Mouse (Mus musculus) liver, embryonic 16.5 days (tissue): ENCODE data around the gene Ttc9. TPM values are rescaled to one million over a fixed set of nuclear protein-coding genes. Genes with fewer than 3 reads are reported as not detected.

Experiments
- ATAC-seq: fragments of 200-750 bp; cut with Nextera tagmentation; 2 replicates; pipeline ENCODE4 v1.8.0; 2017; ENCODE audit warnings: low read depth, mild to moderate bottlenecking, moderate number of reproducible peaks, moderate library complexity
- H3K27ac ChIP-seq: fragments of 300-500 bp; sonication (generic); 2 replicates; pipeline ENCODE4 v1.5.1; 2014; ENCODE audit warnings: mild to moderate bottlenecking, low read length
- H3K27me3 ChIP-seq: fragments of 300-500 bp; sonication (generic); 2 replicates; pipeline ENCODE4 v1.6.1; 2014; ENCODE audit warnings: low read depth, low read length, mixed read lengths; ENCODE audit not compliant: control insufficient read depth, insufficient read depth
- H3K36me3 ChIP-seq: fragments of 300-500 bp; sonication (generic); 2 replicates; pipeline ENCODE4 v1.6.1; 2014; ENCODE audit warnings: mild to moderate bottlenecking; ENCODE audit not compliant: control insufficient read depth, insufficient read depth
- H3K4me1 ChIP-seq: fragments of 300-500 bp; sonication (generic); 2 replicates; pipeline ENCODE4 v1.6.1; 2014; ENCODE audit warnings: low read depth, low read length, mixed read lengths; ENCODE audit not compliant: control insufficient read depth
- H3K4me2 ChIP-seq: fragments of 300-500 bp; sonication (generic); 2 replicates; pipeline ENCODE4 v1.6.1; 2014; ENCODE audit warnings: low read depth, low read length, mixed read lengths
- H3K4me3 ChIP-seq: fragments of 300-500 bp; sonication (generic); 2 replicates; pipeline ENCODE4 v1.5.1; 2014; ENCODE audit warnings: low read depth, mild to moderate bottlenecking, low read length
- H3K9ac ChIP-seq: fragments of 300-500 bp; sonication (generic); 2 replicates; pipeline ENCODE4 v1.6.1; 2014; ENCODE audit warnings: low read depth, low read length
- H3K9me3 ChIP-seq: fragments of 300-500 bp; sonication (generic); replicated peaks from 2 replicates; pipeline ENCODE4 v1.6.1; 2016; ENCODE audit warnings: low read length; ENCODE audit not compliant: control insufficient read depth
- WGBS: fragments of 180-500 bp; shearing (Covaris S2); extraction: QIAGEN DNeasy Blood & Tissue Kit; methylation state at CpG from one replicate; pipeline ENCODE4 v1.1.7; 2014; ENCODE audit not compliant: insufficient replicate concordance; 5-methylcytosine and 5-hydroxymethylcytosine counted together
- polyA plus RNA-seq: library from polyadenylated mRNA; unstranded; fragments of >200 nt; fragmentation: Nextera tagmentation; extraction: Ambion mirVana; gene quantifications from 2 replicates; pipeline ENCODE4 v1.2.1, GENCODE M21; 2015

Ttc9 gene
- polyA plus RNA-seq, 1 experiment from 2014 or later, result 0.44 TPM

DNA sequence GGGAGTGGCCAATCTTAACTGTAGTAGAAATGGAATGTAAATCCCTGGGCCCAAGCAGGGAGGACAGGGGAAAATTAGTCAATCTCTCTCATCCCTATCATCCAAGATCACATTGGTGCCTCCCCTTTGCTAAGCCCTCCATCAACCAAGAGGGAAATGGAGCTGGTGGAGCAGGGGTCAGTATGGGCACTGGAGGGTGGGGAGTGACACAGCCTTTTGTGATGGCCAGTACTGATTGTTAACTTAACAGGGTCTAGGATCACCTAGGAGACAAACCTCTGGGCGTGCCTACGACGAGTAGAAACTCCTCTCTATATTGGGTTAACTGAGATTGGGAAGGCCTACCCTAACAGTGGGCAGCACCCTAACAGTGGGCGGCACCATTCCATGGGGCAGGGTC lies 7.7 kb upstream of the Ttc9 start:
- Histone ChIP-seq H3K4me3 (no peak overlapping the region), H3K9ac (no peak overlapping the region), H3K4me2 (no peak overlapping the region), H3K9me3 (no peaks in the 10 kb centered on the region), H3K36me3 (no peaks in the 10 kb centered on the region), H3K4me1 (no peaks in the 10 kb centered on the region), H3K27ac (no peak overlapping the region), H3K27me3 (no peaks in the 10 kb centered on the region; the same call in none of the 2 replicates)
- no peak for ATAC-seq
- 61% methylated on average over 4 of the region's 4 CpGs for WGBS

DNA sequence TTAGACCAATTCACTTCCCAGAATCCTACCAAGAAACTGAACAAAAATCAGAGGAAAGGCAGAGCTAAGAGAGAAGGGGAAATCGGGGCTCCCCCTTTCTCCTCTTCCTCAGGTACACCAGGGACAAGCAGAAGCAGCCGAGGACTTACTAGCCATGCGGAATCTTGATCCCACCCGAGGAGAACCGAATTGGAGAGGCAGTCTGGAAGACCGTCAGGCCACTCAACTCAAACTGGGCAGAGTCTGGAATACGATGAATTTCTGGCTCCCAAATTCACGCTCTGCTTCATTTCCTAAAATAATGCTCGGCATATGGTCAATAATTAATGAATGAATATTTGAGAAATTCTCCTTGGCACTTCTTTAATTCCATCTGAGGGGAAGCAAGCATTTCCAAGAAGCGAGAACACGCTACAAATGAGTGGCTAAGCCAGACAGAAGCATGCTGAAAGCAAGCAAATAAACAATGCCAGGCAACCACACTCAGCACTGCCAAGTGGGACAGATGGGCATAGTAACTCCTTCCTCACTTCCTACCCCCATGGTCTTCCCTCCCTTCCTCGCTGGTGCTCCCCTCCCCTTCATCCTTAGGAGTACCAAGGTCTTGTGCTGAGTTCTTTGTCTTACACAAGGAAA lies 4.7 kb upstream of the Ttc9 start:
- H3K4me1 ChIP-seq, result no peaks in the 10 kb centered on the region; the same call in 1 of the 2 replicates
- no peaks in the 10 kb centered on the region for H3K36me3 ChIP-seq
- no peak overlapping the region for H3K4me3 ChIP-seq
- no peak overlapping the region for H3K9ac ChIP-seq
- ATAC-seq, result no peak
- H3K9me3 ChIP-seq, result no peaks in the 10 kb centered on the region
- H3K27me3 ChIP-seq, result peaks cover 17% of the 10 kb centered on the region
- H3K27ac ChIP-seq, result no peak overlapping the region
- 53% methylated on average over 12 of the region's 12 CpGs for WGBS
- no peak overlapping the region for H3K4me2 ChIP-seq

DNA sequence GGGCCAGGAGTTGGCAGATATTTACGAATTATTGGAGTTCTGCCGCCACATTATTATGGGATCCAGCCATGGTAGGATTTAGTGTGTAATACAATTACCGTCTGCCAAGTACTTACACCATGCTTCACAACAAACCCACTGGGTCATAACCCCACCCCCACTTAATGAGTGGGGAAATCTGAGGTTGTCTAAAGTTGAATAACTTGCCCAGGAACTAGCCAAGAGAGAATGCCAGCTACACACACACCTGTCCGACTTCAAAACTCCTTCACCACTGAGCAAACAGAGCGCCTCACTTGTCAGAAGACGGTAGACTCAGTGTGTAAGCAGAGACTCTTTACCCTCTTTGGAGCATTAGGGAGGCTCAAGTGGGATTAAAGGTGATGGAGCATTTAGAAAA lies 3.6 kb upstream of the Ttc9 start:
- H3K4me3 ChIP-seq, result no peak overlapping the region
- no peak overlapping the region for H3K9ac ChIP-seq
- 69% methylated on average over 6 of the region's 6 CpGs for WGBS
- H3K36me3 ChIP-seq, result no peaks in the 10 kb centered on the region
- H3K4me2 ChIP-seq, result no peak overlapping the region
- H3K9me3 ChIP-seq, result no peaks in the 10 kb centered on the region
- peaks cover 28% of the 10 kb centered on the region for H3K27me3 ChIP-seq
- ATAC-seq, result no peak
- H3K4me1 ChIP-seq, result no peaks in the 10 kb centered on the region; the same call in 1 of the 2 replicates
- no peak overlapping the region for H3K27ac ChIP-seq

DNA sequence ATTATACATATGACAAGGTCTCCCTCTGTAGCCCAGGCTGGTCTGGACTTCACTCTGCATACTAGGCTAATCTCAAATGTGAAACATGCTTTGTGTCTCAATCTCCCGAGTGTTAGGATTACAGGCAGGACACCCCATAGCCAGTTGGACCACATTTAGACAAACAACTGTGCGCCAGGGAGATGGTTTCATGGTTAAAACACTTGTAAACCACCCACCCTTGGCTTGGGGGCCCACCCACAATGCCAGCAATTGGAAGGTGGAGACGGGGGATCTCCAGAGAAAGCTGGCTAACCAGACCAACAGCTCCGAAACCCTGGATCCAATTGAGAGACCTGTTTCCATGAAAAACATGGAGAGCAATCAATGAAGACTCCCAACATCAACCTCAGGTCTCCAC lies 3.0 kb upstream of the Ttc9 start:
- H3K27me3 ChIP-seq, result peaks cover 34% of the 10 kb centered on the region
- WGBS, result 56% methylated on average over 4 of the region's 4 CpGs
- H3K4me1 ChIP-seq, result no peaks in the 10 kb centered on the region; the same call in 1 of the 2 replicates

DNA sequence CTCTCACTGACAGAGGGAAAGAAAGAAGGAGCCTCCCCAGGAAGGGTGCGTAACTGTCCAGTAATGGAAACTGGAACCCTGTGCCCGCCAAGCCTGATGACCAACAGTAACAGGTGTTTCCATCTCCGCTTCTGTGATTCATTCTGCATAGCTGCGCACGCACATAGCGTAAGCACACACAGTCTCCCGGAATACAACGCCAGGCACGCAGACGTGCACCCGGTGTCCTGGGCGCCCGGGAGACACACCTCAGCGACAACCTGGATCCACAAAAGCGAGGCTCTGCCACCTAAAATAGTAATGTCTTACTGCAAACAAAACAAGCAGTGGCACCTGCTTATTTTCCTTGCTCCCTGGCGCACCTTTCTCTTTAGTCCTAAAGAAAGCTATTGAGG lies 532 bp upstream of the Ttc9 start:
- H3K9ac ChIP-seq, result no peak overlapping the region
- peak overlapping the region; percentile 51 for H3K4me3 ChIP-seq
- H3K4me2 ChIP-seq, result peak overlapping the region; percentile 65
- H3K27ac ChIP-seq, result no peak overlapping the region
- no peaks in the 10 kb centered on the region for H3K9me3 ChIP-seq
- H3K4me1 ChIP-seq, result no peaks in the 10 kb centered on the region; the same call in 1 of the 2 replicates
- 0 out of 2 replicates have a peak, but pooled peaks have one; percentile 39 for ATAC-seq
- WGBS, result 3% methylated on average over 16 of the region's 16 CpGs
- H3K36me3 ChIP-seq, result no peaks in the 10 kb centered on the region
- H3K27me3 ChIP-seq, result peaks cover 37% of the 10 kb centered on the region

More for the DNA sequence above, 3.0 kb upstream of the Ttc9 start:
- Histone ChIP-seq H3K4me3 (no peak overlapping the region), H3K9ac (no peak overlapping the region), H3K27ac (no peak overlapping the region), H3K36me3 (no peaks in the 10 kb centered on the region), H3K4me2 (no peak overlapping the region), H3K9me3 (no peaks in the 10 kb centered on the region)
- no peak for ATAC-seq

DNA sequence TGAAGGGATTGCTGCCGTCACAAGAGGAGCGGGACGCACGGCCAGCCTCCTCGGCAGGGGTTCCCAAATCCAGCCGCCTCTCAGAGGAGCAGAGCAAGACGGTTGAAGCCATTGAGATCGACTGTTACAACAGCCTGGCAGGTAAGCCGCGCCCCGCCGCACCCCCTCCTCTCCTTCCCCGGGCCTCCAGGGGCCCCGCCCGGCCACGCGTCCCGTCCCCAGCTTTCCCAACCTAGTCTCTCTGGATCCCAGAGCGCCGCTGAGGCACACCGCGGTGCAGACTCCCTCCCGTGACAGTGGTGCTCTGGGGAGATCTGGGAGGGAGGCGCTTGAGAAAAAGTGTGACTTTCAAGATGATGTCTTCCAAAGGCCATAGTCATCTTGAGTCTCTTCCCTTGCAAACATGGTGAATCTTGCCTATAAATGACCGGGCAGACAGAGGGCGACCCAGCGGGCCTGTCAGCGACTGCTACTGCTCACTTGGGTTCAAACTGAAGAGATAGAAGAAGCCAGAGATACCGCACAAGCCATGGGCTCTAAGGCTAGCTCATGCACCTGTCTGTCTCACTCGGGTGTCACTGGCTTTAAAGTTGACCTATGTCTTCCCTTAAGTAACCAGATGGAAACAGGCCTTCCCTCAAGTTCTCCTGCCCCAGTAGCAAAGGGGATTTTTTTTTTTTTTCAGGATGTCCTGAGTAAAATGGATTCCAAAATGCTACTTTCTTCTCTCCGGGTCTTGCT lies 782 bp downstream of the Ttc9 start:
- H3K9me3 ChIP-seq, result no peaks in the 10 kb centered on the region
- no peak overlapping the region for H3K27ac ChIP-seq
- 6% methylated on average over 28 of the region's 31 CpGs for WGBS
- H3K4me3 ChIP-seq, result peak overlapping the region; percentile 51
- H3K9ac ChIP-seq, result no peak overlapping the region
- peaks cover 37% of the 10 kb centered on the region for H3K27me3 ChIP-seq
- H3K36me3 ChIP-seq, result no peaks in the 10 kb centered on the region
- no peak for ATAC-seq
- H3K4me2 ChIP-seq, result peak overlapping the region; percentile 65
- no peaks in the 10 kb centered on the region; the same call in 1 of the 2 replicates for H3K4me1 ChIP-seq

DNA sequence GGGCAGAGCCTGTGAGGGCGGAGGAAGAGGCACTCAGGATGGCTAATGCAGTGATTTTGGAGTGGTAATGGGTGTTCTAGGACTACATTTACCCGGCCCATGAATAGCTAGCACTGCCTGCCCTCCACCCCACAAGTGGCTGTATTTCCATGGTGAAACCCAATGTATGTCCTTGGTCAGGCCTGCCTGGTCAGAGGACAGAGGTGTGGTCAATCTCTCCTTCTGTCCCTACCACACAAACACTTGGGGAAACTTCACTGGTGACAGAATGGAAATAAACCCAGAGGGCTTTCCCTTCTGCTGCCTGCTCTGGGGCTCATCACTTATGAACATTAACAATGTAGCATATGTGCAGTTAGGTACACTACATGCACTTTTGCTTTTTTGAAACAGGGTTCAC lies 2.2 kb downstream of the Ttc9 start:
- no peaks in the 10 kb centered on the region for H3K9me3 ChIP-seq
- H3K4me3 ChIP-seq, result no peak overlapping the region
- H3K4me1 ChIP-seq, result no peaks in the 10 kb centered on the region; the same call in 1 of the 2 replicates
- H3K27me3 ChIP-seq, result peaks cover 37% of the 10 kb centered on the region
- H3K36me3 ChIP-seq, result no peaks in the 10 kb centered on the region
- H3K4me2 ChIP-seq, result no peak overlapping the region
- H3K9ac ChIP-seq, result no peak overlapping the region
- no peak overlapping the region for H3K27ac ChIP-seq
- no peak for ATAC-seq
- WGBS, result 50% methylated on average over 2 of the region's 2 CpGs

DNA sequence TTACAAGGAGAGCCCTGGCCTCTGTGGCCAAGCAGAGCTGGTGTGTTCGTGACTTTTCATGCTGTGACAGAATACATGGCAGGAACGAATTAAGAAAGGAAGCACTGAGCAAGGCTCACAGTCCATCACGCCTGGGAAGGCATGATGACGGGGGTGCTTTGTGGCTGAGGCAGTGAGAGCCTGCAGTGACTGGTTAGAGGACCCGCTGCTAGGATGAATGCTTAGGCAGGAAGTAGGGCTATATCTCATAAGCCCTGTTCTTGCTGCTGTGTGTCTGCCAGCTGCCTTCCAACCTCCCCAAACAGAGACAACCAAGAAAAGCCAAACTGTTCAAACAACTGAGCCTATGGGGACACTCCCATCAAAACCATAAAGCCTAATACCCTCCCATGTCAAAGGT lies 9.6 kb downstream of the Ttc9 start:
- no peaks in the 10 kb centered on the region for H3K9me3 ChIP-seq
- WGBS, result 37% methylated on average over 5 of the region's 5 CpGs
- no peak for ATAC-seq

More for the DNA sequence above, 9.6 kb downstream of the Ttc9 start:
- H3K4me2 ChIP-seq, result no peak overlapping the region
- H3K4me3 ChIP-seq, result no peak overlapping the region
- H3K27ac ChIP-seq, result no peak overlapping the region
- no peaks in the 10 kb centered on the region for H3K36me3 ChIP-seq
- H3K27me3 ChIP-seq, result no peaks in the 10 kb centered on the region
- H3K4me1 ChIP-seq, result no peaks in the 10 kb centered on the region
- H3K9ac ChIP-seq, result no peak overlapping the region
